Comparison of ENCODE assay signal across 17 mouse cellular contexts in the genomic region with DNA sequence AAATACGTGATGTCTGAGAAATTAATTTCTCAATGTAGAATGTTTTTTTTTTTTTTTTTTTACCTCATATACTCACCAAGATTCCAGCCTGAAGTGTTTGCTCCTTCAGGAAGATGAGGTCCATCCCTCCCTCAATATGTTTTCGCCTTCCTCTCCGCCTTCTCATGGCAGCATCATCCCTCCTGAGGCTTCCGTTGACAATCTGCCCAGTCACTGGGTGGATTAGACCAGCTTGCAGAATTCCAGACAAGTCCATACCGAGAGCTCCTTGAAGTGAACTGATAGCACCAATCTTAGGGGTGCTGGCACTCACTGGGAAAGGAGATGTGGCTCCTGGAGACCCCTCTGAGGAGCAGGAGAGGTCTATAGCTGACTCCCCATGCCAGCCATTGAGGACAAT.
"Had no signal": no experiment of that assay in that cellular context is flagged by ENCODE, and none has a peak within 500 bp of the region (broad histone marks: within the 10 kb centered on the region; RNA-seq: fewer than 3 reads in every experiment).

No protein-coding gene starts in this region.

- H3K27ac ChIP-seq: layer of hippocampus, adult 2 months; limb, embryonic 12.5 days; liver, embryonic 13.5 days; lung, embryonic 15.5 days; macrophage; midbrain, embryonic 12.5 days; neural tube, embryonic 13.5 days; stomach, embryonic 15.5 days had no signal

- DNase-seq: kidney, postnatal 10 days; kidney, postnatal 4 days; liver; liver, embryonic 13.5 days; liver, postnatal 0 days; lung, postnatal 14 days; retina, postnatal 1 day; right cerebral cortex, postnatal 4 days; thymus, postnatal 36 days had no signal

- H3K4me3 ChIP-seq: layer of hippocampus, adult 2 months; limb, embryonic 12.5 days; liver, embryonic 13.5 days; lung, embryonic 15.5 days; megakaryocyte, embryonic 14.5 days; midbrain, embryonic 12.5 days; neural tube, embryonic 13.5 days; stomach, embryonic 15.5 days had no signal
